Mouse (Mus musculus) cerebellum, adult 2 months (tissue): ENCODE results near the gene Gjc1.

ENCODE experiments used
- CTCF ChIP-seq: fragments of 200-500 bp; IDR thresholded peaks from 2 replicates; pipeline ENCODE4 v1.5.1; 2011; ENCODE audit warnings: low read depth, mild to moderate bottlenecking, control low read depth, low read length, moderate library complexity, borderline replicate concordance; ENCODE audit not compliant: insufficient read depth
- POLR2A ChIP-seq: fragments of 200-500 bp; IDR thresholded peaks from 2 replicates; pipeline ENCODE4 v1.6.1; 2011; ENCODE audit warnings: low read length, control low read depth, borderline replicate concordance; ENCODE audit not compliant: insufficient read depth

DNA sequence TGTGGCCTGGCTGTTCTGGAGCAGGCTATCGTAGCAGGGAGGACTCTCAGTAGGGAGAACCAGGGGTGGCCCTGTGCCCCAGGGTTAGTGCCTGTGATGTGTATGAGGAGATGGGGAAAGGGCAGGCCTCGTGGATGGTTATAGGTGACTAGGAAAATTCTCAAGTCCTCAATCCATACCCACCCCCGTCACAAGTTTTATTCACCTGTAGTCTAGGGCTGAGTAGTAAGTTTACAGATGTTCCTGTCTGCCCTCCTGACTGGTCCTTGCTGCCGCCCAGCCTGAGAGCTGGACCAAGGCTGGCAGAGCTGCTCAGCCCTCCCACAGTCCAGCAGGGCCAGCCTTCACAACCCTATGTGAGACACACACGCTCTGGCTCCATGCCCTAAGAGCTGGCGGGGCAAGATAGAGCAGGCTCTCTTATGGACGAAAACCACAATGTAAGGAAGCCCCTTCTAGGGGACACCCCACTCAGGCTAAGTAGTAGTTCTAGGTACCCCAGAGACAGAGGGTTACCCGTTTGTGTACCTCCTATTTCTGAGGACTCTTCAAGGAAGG, 40.3 kb downstream of the Gjc1 start:
- no peak for TF ChIP-seq POLR2A
- TF ChIP-seq CTCF = no peak
